Mouse (Mus musculus): Measurements from ENCODE around the gene Tax1bp1.

Gene Tax1bp1

GRCm38 (mm10) chr6:52705280-52705679, 8.2 kb upstream of the Tax1bp1 start:
- no peak for DNase-seq (ENCODE audit: low spot score)

GRCm38 (mm10) chr6:52707815-52708214, 5.7 kb upstream of the Tax1bp1 start:
- no peak for DNase-seq (ENCODE audit: low spot score)

GRCm38 (mm10) chr6:52712563-52712962, 966 bp upstream of the Tax1bp1 start:
- DNase-seq (ENCODE audit: low spot score), result no peak

GRCm38 (mm10) chr6:52713897-52714509, 474 bp downstream of the Tax1bp1 start:
- DNase-seq (ENCODE audit: low spot score), result peak; percentile 62

GRCm38 (mm10) chr6:52717493-52718192, 4.1 kb downstream of the Tax1bp1 start:
- no peak for DNase-seq (ENCODE audit: low spot score)

- peak; percentile 24 for DNase-seq (ENCODE audit: low spot score)
Measured at GRCm38 (mm10) chr6:52724805-52725439, 11.4 kb downstream of the Tax1bp1 start.

- no peak for DNase-seq (ENCODE audit: low spot score)
Measured at GRCm38 (mm10) chr6:52730338-52730737, 16.8 kb downstream of the Tax1bp1 start.

- DNase-seq (ENCODE audit: low spot score), result no peak
Measured at GRCm38 (mm10) chr6:52734630-52735029, 21.1 kb downstream of the Tax1bp1 start.

GRCm38 (mm10) chr6:52752832-52753231, 39.3 kb downstream of the Tax1bp1 start:
- no peak for DNase-seq (ENCODE audit: low spot score)

- no peak for DNase-seq (ENCODE audit: low spot score)
Measured at GRCm38 (mm10) chr6:52765206-52765605, 51.7 kb downstream of the Tax1bp1 start.

- no peak for DNase-seq (ENCODE audit: low spot score)
Measured at GRCm38 (mm10) chr6:52770789-52771188, 57.3 kb downstream of the Tax1bp1 start.

GRCm38 (mm10) chr6:52773132-52773531, 59.6 kb downstream of the Tax1bp1 start:
- DNase-seq (ENCODE audit: low spot score), result no peak

- DNase-seq (ENCODE audit: low spot score), result no peak
Measured at GRCm38 (mm10) chr6:52775350-52775749, 61.8 kb downstream of the Tax1bp1 start.

GRCm38 (mm10) chr6:52775956-52776355, 62.4 kb downstream of the Tax1bp1 start:
- no peak for DNase-seq (ENCODE audit: low spot score)

GRCm38 (mm10) chr6:52777034-52777433, 63.5 kb downstream of the Tax1bp1 start:
- no peak for DNase-seq (ENCODE audit: low spot score)

GRCm38 (mm10) chr6:52778523-52778922, 65.0 kb downstream of the Tax1bp1 start:
- no peak for DNase-seq (ENCODE audit: low spot score)

- DNase-seq (ENCODE audit: low spot score), result no peak
Measured at GRCm38 (mm10) chr6:52779546-52779945, 66.0 kb downstream of the Tax1bp1 start.

GRCm38 (mm10) chr6:52790316-52790715, 76.8 kb downstream of the Tax1bp1 start:
- DNase-seq (ENCODE audit: low spot score), result no peak

GRCm38 (mm10) chr6:52790781-52791180, 77.3 kb downstream of the Tax1bp1 start:
- no peak for DNase-seq (ENCODE audit: low spot score)

GRCm38 (mm10) chr6:52792455-52792854, 78.9 kb downstream of the Tax1bp1 start:
- no peak for DNase-seq (ENCODE audit: low spot score)

GRCm38 (mm10) chr6:52795029-52795841, 81.7 kb downstream of the Tax1bp1 start:
- no peak for DNase-seq (ENCODE audit: low spot score)

- no peak for DNase-seq (ENCODE audit: low spot score)
Measured at GRCm38 (mm10) chr6:52796035-52796598, 82.6 kb downstream of the Tax1bp1 start.

Data from ovary, postnatal 10 days (tissue).